Mouse (Mus musculus) telencephalon, adult 2 months (tissue): Measurements from ENCODE around the gene Mospd3.
"Not testable (repeated sequence)": the region's sequence is repeated elsewhere in the genome, so short reads cannot be mapped to it uniquely, and the experiment has no call there.

Source experiments
- DNase-seq: peaks from one replicate; pipeline ENCODE4 v3.0.0-alpha.2; 2011; ENCODE audit warnings: low read depth, low spot score

The Mospd3 gene

GRCm38 (mm10) chr5:137615347-137615746 is 14.5 kb upstream of the Mospd3 start:
- DNase-seq: no peak

- not testable (repeated sequence) for DNase-seq
These were observed 14.1 kb upstream of the Mospd3 start for GRCm38 (mm10) chr5:137614921-137615320.

- no peak for DNase-seq
These were observed 12.7 kb upstream of the Mospd3 start, which contains the start of gene Pcolce for GRCm38 (mm10) chr5:137613550-137613949. TSS of gene Pcolce (minus strand) at chr5:137613784.

- no peak for DNase-seq
These were observed 12.2 kb upstream of the Mospd3 start for GRCm38 (mm10) chr5:137613076-137613475.

DNA sequence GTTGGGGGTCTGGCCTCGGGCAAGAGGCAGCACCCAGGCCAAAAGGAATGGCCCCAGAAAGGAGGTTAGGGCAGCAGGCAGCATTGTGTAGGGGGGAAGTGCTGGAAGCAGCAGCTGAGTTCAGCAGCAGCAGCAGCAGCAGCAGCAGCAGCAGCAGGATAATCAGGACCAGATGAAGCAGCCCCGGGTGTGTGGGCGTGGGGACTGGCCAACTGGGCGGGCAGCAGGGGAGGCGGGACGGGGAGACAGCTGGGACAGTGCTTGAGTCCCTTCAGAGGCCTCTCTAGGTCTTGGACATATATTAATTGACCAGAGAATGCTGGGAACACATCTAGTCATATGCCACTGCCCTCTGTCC is 10.4 kb upstream of the Mospd3 start:
- no peak for DNase-seq

GRCm38 (mm10) chr5:137610548-137611244 is 9.8 kb upstream of the Mospd3 start:
- DNase-seq: no peak

DNA sequence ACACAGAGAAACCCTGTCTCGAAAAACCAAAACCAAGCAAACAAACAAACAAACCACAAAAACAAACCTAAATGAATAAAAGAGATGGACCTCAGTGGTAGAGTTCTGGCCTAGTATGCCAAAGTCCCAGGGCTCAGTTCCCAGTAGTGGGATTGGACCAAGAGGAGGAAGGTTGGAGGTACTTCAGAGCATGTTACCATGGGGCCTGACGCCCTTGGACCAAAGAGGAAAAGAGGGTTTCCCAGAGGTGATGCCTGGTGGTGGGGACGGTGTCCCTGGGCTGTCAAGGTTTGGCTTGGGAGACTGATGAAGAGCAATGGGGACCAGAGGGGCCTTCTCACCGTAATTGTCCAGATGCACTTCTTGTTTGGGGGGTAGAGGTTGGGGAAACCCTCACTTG is 9.2 kb upstream of the Mospd3 start:
- no peak for DNase-seq

- no peak for DNase-seq
These were observed 8.4 kb upstream of the Mospd3 start for GRCm38 (mm10) chr5:137609292-137609691.

DNA sequence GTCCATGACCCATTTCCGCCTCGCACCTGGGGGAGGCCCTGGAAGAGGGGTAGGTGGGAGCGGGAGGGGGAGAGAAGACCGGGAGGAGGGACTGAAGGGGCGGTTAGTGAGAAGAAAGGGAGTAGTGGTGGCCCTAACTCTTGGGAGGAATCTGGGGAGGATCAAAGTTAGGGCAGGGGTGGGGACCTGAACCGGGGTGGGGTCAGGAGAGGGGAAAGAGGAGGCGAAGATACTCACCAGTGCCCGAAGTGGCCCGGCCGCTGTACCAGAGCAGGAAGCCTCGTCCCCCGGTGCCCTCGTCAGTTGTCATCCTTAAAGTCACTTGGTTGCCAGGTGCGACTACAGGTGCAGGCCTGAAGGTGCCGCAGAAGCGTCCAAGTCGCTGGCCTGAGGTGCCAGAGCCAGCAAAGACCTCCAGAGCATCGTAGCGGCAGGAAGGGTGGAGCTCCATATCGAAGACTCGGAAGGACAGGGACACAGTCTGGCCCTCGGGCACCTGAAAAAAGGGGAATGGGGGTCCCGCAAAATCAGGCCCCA is 7.9 kb upstream of the Mospd3 start:
- DNase-seq: no peak

- DNase-seq: no peak
These were observed 7.2 kb upstream of the Mospd3 start for GRCm38 (mm10) chr5:137607860-137608653.

- DNase-seq: no peak
These were observed 489 bp upstream of the Mospd3 start for GRCm38 (mm10) chr5:137601365-137601729.

DNA sequence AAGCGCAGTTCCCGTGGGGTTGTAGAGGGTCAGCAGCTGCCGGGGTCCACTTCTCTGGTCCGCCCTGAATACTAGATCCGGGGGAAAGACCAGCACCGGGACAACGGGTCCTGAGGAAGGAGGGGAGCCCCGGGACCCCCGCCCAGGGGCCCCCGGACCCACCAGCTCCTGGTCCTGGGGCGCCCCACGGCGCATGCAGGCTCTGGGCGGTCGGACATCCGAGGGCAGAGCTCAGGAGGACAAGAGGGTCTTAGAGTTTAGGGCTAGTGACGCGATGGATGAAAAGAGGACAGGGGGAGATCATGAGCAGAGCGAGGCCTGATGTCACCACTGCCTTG is 608 bp downstream of the Mospd3 start:
- no peak for DNase-seq

- no peak for DNase-seq
These were observed 1.3 kb downstream of the Mospd3 start for GRCm38 (mm10) chr5:137599600-137599999.

DNA sequence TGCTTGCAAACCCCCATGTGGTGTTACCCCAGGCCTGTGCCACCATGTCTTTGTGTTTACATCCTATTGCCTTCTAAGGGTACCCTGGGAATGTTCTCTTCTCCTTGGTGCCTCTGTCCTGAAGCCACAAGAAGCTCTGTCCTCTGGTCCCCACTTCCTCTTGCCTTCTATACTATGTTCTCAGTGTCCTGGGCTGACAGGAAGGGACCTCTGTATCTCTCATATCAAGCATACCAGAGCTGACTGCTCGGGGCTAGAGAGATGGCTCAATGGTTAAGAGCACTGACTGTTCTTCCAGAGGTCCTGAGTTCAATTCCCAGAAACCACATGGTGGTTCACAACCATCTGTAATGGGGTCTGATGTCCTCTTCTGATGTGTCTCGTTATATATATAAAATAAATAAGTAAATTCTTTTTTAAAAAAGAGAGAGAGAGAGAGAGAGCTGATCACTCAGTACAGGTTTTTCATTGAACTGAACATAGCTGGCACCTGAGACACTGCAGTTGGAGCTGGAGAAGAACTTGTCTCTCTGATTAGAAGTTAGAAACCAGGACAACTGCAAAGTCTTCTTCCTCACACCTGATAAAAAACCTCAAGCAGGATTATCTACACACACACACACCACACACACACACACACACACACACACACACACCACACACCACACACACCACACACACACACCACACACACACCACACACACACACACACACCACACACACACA is 2.6 kb downstream of the Mospd3 start:
- no peak for DNase-seq

- DNase-seq: no peak
These were observed 3.2 kb downstream of the Mospd3 start for GRCm38 (mm10) chr5:137597625-137598024.

GRCm38 (mm10) chr5:137596601-137597261 is 4.1 kb downstream of the Mospd3 start:
- DNase-seq: no peak

DNA sequence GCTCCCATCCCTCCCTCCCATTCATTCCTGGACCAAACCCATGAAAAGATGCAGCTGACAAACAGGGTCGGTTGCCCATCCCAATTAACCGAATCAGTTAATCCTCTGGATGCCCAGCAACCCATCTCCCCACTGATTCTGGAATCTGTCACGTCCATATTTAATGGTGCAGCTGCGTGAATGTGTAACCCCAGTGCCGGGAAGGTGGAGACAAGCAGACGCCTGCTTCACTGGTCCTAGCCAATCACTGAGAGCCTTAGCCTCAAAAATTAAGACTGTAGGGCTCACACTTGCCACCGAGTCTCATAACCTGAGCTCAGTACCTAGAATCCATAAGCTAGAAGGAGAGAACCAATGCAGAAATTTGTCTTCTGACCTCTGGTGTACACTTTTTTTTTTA is 4.9 kb downstream of the Mospd3 start:
- no peak for DNase-seq

DNA sequence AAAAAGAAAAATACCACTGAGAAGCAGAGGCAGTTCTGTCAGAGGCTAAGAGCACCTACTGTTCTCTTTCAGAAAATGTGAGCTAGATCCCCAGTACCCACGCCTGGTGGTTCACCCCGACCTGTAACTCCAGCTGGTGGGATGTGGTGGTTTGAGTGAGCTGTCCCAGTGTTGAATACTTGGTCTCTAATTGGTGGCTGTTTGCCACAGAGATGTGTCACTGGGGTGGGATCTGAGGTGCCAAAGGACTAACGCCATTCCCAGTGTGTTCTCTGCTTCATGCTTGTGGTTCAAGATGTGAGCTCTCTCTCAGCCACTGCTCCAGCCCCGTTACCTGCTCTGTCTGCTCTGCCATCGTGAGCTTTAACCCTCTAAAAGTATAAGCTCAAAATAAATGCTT is 10.4 kb downstream of the Mospd3 start:
- no peak for DNase-seq

GRCm38 (mm10) chr5:137584976-137585375 is 15.9 kb downstream of the Mospd3 start:
- DNase-seq: no peak

GRCm38 (mm10) chr5:137583670-137584169 is 17.1 kb downstream of the Mospd3 start:
- DNase-seq: peak; percentile 61

DNA sequence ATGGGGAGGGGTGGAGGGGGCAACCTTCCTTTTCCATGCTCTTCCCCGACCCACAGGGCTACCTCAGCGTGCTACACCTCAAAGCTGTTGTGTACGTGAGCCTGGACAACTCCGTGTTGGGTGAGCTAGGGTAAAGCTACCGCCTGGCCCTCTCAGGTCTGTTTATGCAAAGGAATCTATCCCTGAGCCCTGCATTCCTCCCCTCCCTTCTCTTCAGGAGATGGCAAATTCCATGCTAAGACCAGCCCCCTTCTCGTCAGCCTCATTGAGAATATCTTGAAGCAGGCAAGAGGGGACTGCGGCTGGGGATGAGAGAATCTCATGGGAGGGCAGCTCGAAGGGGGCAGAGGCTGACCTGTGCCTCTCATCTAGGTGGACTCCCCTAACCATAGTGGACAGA is 18.2 kb downstream of the Mospd3 start:
- DNase-seq: no peak

DNA sequence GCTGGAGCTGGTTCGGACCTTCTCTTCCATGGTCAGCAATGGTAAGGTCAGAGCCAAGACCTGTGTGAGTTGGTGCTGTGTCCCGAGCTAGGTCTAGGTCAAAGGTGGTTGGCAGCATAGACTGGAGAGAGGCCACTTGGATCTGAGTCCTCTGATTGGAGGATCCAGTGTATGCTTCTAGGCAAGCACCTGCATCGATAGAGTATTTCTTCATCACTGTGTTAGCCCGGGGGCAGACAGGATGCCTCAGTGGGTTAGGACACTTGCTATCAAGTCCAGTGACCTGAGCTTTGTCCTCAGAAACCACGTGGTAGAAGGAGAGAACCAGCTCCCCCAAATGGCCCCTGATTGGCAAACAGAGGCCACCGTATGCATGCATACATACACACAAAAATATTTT is 20.6 kb downstream of the Mospd3 start:
- no peak for DNase-seq
